Mouse (Mus musculus): ENCODE data around the gene Slx4. TPM values are rescaled to one million over a fixed set of nuclear protein-coding genes. Genes with fewer than 3 reads are reported as not detected.

Gene Slx4
- total and polyA plus RNA-seq, 3 experiments, result 6.4 to 9.4 (median 7.7) TPM

GRCm38 (mm10) chr16:4037690-4038089, 34.1 kb upstream of the Slx4 start:
- TF ChIP-seq EP300 (IDR thresholded peaks at IDR 0.05; ENCODE audit: insufficient read depth, low read depth, low read length), result no peak
- TF ChIP-seq CTCF (IDR thresholded peaks at IDR 0.05), result no peak
- DNase-seq, result no peak
- Histone ChIP-seq H3K79me2 (replicated peaks; ENCODE audit: control insufficient read depth, insufficient read depth, low read length) (no peaks in the 10 kb centered on the region), H3K27ac (no peak overlapping the region), H3K36me3 (ENCODE audit: control insufficient read depth, insufficient read depth, low read length) (no peaks in the 10 kb centered on the region), H3K27me3 (ENCODE audit: control insufficient read depth, insufficient read depth, low read length) (no peaks in the 10 kb centered on the region), H3K4me1 (ENCODE audit: control insufficient read depth, insufficient read depth, low read length) (no peaks in the 10 kb centered on the region), H3K9ac (ENCODE audit: low read depth, low read length) (no peak overlapping the region), H3K4me3 (no peak overlapping the region)
- 90% methylated on average over 7 of the region's 7 CpGs for WGBS
- intact Hi-C loops (cut with DNase I), result no loop called here

- no peak for DNase-seq
- Histone ChIP-seq H3K27ac (no peak within 1 kb of the TSS), H3K27me3 (ENCODE audit: control insufficient read depth, insufficient read depth, low read length) (no peaks in the 10 kb centered on the region), H3K4me1 (ENCODE audit: control insufficient read depth, insufficient read depth, low read length) (no peaks in the 10 kb centered on the region), H3K79me2 (replicated peaks; ENCODE audit: control insufficient read depth, insufficient read depth, low read length) (no peaks in the 10 kb centered on the region), H3K9ac (ENCODE audit: low read depth, low read length) (no peak within 1 kb of the TSS), H3K4me3 (no peak within 1 kb of the TSS), H3K36me3 (ENCODE audit: control insufficient read depth, insufficient read depth, low read length) (no peaks in the 10 kb centered on the region)
- TF ChIP-seq CTCF (IDR thresholded peaks at IDR 0.05), result no peak
- TF ChIP-seq POLR2A (IDR thresholded peaks at IDR 0.05; ENCODE audit: insufficient read depth, low read depth, low read length), result no peak
- TF ChIP-seq EP300 (IDR thresholded peaks at IDR 0.05; ENCODE audit: insufficient read depth, low read depth, low read length), result no peak
- WGBS, result 83% methylated on average over 5 of the region's 5 CpGs
- intact Hi-C loops (cut with DNase I), result no loop called here
These were observed 33.2 kb upstream of the Slx4 start, which contains the start of gene Dnase1 for GRCm38 (mm10) chr16:4036807-4037206. Dnase1 (plus strand) TSS chr16:4036942.

GRCm38 (mm10) chr16:4035575-4035974, 32.0 kb upstream of the Slx4 start:
- no peak overlapping the region for H3K4me3 ChIP-seq
- H3K27ac ChIP-seq, result no peak overlapping the region
- H3K27me3 ChIP-seq (ENCODE audit: control insufficient read depth, insufficient read depth, low read length), result no peaks in the 10 kb centered on the region
- no peaks in the 10 kb centered on the region for H3K4me1 ChIP-seq (ENCODE audit: control insufficient read depth, insufficient read depth, low read length)
- intact Hi-C loops (cut with DNase I), result no loop called here
- no peak for DNase-seq
- no peak for TF ChIP-seq EP300 (IDR thresholded peaks at IDR 0.05; ENCODE audit: insufficient read depth, low read depth, low read length)
- TF ChIP-seq POLR2A (IDR thresholded peaks at IDR 0.05; ENCODE audit: insufficient read depth, low read depth, low read length), result no peak
- no peak for TF ChIP-seq CTCF (IDR thresholded peaks at IDR 0.05)
- H3K9ac ChIP-seq (ENCODE audit: low read depth, low read length), result no peak overlapping the region
- no peaks in the 10 kb centered on the region for H3K36me3 ChIP-seq (ENCODE audit: control insufficient read depth, insufficient read depth, low read length)
- no peaks in the 10 kb centered on the region for H3K79me2 ChIP-seq (replicated peaks; ENCODE audit: control insufficient read depth, insufficient read depth, low read length)
- WGBS, result 82% methylated on average over 2 of the region's 2 CpGs

GRCm38 (mm10) chr16:4034476-4034875, 30.9 kb upstream of the Slx4 start:
- intact Hi-C loops (cut with DNase I), result no loop called here
- 79% methylated on average over 3 of the region's 3 CpGs for WGBS

GRCm38 (mm10) chr16:4033971-4034370, 30.4 kb upstream of the Slx4 start:
- intact Hi-C loops (cut with DNase I), result no loop called here
- H3K27ac ChIP-seq, result no peak overlapping the region
- no peaks in the 10 kb centered on the region for H3K79me2 ChIP-seq (replicated peaks; ENCODE audit: control insufficient read depth, insufficient read depth, low read length)
- H3K4me1 ChIP-seq (ENCODE audit: control insufficient read depth, insufficient read depth, low read length), result no peaks in the 10 kb centered on the region
- H3K36me3 ChIP-seq (ENCODE audit: control insufficient read depth, insufficient read depth, low read length), result no peaks in the 10 kb centered on the region
- WGBS, result 37% methylated on average over 5 of the region's 5 CpGs
- H3K9ac ChIP-seq (ENCODE audit: low read depth, low read length), result no peak overlapping the region
- no peak for DNase-seq
- H3K27me3 ChIP-seq (ENCODE audit: control insufficient read depth, insufficient read depth, low read length), result no peaks in the 10 kb centered on the region
- H3K4me3 ChIP-seq, result no peak overlapping the region
- no peak for TF ChIP-seq CTCF (IDR thresholded peaks at IDR 0.05)
- no peak for TF ChIP-seq EP300 (IDR thresholded peaks at IDR 0.05; ENCODE audit: insufficient read depth, low read depth, low read length)
- TF ChIP-seq POLR2A (IDR thresholded peaks at IDR 0.05; ENCODE audit: insufficient read depth, low read depth, low read length), result no peak

More at GRCm38 (mm10) chr16:4034476-4034875, 30.9 kb upstream of the Slx4 start:
- Histone ChIP-seq H3K27ac (no peak overlapping the region), H3K9ac (ENCODE audit: low read depth, low read length) (no peak overlapping the region), H3K4me1 (ENCODE audit: control insufficient read depth, insufficient read depth, low read length) (no peaks in the 10 kb centered on the region), H3K36me3 (ENCODE audit: control insufficient read depth, insufficient read depth, low read length) (no peaks in the 10 kb centered on the region), H3K27me3 (ENCODE audit: control insufficient read depth, insufficient read depth, low read length) (no peaks in the 10 kb centered on the region), H3K79me2 (replicated peaks; ENCODE audit: control insufficient read depth, insufficient read depth, low read length) (no peaks in the 10 kb centered on the region), H3K4me3 (no peak overlapping the region)
- DNase-seq, result no peak
- TF ChIP-seq EP300 (IDR thresholded peaks at IDR 0.05; ENCODE audit: insufficient read depth, low read depth, low read length), result no peak
- no peak for TF ChIP-seq POLR2A (IDR thresholded peaks at IDR 0.05; ENCODE audit: insufficient read depth, low read depth, low read length)
- TF ChIP-seq CTCF (IDR thresholded peaks at IDR 0.05), result no peak

GRCm38 (mm10) chr16:4032341-4032748, 28.8 kb upstream of the Slx4 start:
- 67% methylated on average over 6 of the region's 6 CpGs for WGBS
- H3K79me2 ChIP-seq (replicated peaks; ENCODE audit: control insufficient read depth, insufficient read depth, low read length), result no peaks in the 10 kb centered on the region
- no peaks in the 10 kb centered on the region for H3K27me3 ChIP-seq (ENCODE audit: control insufficient read depth, insufficient read depth, low read length)
- no peak overlapping the region for H3K4me3 ChIP-seq
- no peak overlapping the region for H3K27ac ChIP-seq
- TF ChIP-seq CTCF (IDR thresholded peaks at IDR 0.05) (no peak), EP300 (IDR thresholded peaks at IDR 0.05; ENCODE audit: insufficient read depth, low read depth, low read length) (no peak), POLR2A (IDR thresholded peaks at IDR 0.05; ENCODE audit: insufficient read depth, low read depth, low read length) (no peak)
- H3K9ac ChIP-seq (ENCODE audit: low read depth, low read length), result no peak overlapping the region
- no peaks in the 10 kb centered on the region for H3K4me1 ChIP-seq (ENCODE audit: control insufficient read depth, insufficient read depth, low read length)
- no peaks in the 10 kb centered on the region for H3K36me3 ChIP-seq (ENCODE audit: control insufficient read depth, insufficient read depth, low read length)
- DNase-seq, result no peak
- intact Hi-C loops (cut with DNase I), result no loop called here

All from heart, adult 2 months (tissue).